Mouse (Mus musculus): ENCODE measurements around the gene Eif2s1.
"Not testable (repeated sequence)": the region's sequence is repeated elsewhere in the genome, so short reads cannot be mapped to it uniquely, and the experiment has no call there.

Eif2s1 gene

DNA sequence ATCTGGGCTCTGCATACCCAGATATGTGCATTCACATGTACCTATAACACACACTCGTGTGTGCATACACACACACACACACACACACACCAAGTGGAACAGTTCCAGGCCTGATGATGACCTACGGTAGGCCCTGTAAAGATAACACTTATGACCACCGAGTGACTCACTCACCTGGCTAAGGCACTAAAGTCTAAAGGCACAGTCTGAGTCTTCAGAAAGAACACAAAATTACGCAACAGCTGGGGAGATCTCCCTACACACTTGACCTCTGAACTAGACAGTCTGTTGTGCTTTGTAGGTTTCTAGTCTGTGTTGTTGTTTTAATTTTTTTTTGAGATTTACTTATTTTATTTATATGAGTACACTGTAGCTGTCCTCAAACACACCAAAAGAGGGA, 52.8 kb downstream of the Eif2s1 start:
- no peak for DNase-seq (ENCODE audit: low spot score in 2 of 2)

DNA sequence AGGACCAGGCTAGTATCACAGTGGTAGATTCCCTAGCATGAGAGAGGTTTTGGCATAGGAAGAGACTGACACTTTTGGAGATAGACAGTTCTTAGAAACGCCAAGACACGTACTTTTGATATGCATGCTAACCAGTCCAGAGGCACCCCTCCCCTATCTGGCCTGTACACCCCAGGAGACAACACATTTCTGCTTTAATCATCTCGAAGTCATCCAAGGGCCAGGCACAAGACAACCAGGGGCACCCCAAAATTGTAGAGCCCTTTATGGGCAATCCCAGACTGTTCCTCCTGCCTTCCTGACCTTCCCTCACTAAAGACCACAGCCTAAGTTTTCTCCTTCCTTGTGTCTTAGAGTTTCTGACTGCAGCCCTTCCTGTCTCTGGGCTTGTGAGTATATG, 53.9 kb downstream of the Eif2s1 start:
- DNase-seq (ENCODE audit: low spot score in 2 of 2) = no peak

DNA sequence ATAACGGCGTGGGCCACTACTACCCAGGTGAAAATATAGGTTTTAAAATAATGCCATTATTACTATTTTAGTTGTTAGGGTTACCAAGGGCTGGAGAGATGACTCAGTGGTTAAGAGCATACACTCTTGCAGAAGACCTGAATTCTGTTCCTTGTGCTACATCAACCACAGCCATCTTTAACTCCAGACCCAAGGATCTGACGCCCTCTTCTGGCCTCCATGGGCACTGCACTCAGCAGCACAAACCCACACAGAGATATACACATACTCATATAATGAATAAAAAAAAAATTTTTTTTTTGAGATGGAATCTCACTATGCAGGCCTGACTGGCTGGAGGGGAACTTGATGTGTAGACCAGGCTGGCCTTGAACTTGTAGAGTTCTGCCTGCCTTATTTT, 54.7 kb downstream of the Eif2s1 start:
- no peak for DNase-seq (ENCODE audit: low spot score in 2 of 2)

DNA sequence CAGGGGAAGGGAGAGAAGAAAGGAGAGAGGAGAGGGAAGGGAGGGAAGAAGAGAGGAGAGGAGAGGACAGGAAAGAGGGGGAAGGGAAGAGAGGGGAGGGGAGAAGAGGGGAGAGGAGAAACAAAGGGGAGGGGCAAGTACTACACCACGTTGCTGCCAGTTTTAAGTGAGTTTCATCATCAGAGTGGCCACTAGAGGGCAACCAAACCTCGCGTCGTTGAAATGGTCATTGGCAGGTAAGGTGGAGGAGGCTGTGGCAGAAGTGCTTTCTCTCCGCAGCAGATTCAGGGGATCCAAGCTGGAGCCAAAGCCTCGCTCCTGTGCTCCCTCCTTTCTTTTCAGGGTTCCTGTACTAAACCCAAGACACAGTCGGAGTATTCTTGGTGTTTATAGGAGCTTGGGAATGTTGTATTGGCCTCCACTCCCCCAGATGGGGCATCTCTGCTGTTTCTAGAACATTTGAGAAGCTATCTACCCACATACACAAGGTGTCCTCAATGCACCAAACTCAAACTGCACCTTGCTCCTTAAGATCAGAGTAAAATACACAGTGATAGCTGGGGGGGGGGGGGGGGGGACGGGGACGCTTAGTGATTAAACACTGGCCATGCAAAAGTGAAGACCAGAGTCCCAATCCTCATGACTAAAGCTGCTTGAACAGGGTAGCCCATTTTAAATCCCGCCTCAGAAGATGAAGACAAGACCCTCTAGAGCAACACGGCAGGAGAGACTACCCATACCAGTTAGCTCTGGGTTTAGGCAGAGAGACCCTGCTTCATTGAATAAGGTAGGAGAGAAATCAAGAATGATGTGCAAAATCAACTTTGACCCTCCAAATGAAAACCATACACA, 56.8 kb downstream of the Eif2s1 start:
- DNase-seq (ENCODE audit: low spot score in 2 of 2) = peak; percentile 82 to 87

DNA sequence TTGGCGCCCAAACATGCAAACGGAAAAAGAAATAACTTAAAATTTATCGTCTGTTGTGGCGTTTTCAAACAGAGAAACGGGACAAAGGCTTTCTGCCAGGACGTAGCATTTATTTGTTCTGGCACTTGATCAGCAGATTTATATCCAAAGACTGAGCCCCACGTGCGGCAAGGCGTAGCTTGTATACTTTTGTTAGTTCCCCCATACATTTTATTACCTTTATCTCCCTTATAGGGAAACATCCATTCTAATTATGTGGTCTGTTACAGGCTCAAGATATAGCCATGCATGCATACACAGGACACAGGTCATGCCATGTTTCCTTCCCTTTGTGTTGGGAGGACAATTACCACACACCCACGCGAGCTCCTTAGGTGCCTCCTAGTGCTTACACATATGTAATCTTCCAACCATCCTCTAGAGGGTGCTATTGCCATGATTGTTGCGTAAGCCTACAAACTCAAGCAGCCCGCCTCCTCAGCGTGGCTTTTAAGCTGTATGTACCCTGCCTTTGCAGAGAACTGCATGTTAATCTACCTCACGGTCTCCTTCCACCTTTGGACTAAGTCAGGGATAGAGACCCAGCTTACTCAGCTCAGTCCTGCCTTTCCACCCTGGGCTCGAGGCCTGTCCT, 57.6 kb downstream of the Eif2s1 start:
- DNase-seq (ENCODE audit: low spot score in 2 of 2) = peak; percentile 71 to 83

DNA sequence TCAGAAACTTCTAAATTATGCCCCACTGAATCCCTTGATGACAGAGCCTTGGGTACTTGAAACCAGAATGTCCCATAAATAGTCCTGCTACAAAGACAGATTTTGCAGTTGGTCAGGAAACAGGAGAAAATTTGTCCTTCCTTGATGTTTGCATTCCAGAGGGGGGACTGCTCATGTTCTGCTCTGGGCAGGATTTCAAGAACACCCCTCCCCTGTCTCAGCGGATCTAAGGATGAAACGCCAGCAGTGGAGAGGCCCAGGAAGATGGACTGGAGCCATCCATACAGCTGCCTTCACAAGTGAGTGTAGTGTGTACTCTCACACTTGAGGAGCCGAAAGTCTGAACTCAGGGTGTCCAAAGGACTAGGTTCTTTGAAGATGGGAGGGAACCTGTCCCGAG, 59.8 kb downstream of the Eif2s1 start:
- DNase-seq (ENCODE audit: low spot score in 2 of 2) = no peak

DNA sequence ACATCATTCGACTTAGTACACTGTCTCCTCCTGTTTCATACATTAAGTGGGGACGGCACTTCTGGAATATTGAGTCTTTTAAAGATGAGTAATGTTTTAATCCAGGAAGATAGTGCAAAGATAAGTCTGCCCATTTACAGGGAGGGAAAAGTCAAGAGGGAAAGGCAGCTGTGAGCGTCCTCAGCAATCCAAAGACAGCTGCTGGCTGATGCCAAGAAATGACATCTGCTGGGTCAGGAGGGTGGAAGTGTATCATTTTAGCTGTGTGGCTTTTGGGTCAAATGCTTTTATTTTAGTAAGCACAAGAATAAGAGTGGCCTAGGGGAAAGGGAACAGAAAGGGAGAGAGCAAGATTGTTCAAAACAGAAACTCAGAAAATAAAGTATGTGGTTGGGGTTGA, 60.4 kb downstream of the Eif2s1 start:
- DNase-seq (ENCODE audit: low spot score in 2 of 2) = no peak

DNA sequence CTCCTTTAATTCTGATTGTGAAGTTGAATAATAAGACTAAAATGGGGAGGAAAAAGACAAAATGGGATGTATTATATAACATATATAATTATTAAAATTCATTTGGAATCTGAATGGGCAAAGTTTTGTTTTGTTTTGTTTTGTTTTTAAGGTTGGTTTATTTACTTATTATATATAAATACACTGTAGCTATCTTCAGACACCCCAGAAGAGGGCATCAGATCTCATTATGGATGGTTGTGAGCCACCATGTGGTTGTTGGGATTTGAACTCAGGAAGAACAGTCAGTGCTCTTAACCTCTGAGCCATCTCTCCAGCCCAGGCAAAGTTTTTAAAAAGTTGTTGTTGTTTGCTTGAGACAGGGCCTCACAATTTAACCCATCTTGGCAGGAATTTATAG, 61.4 kb downstream of the Eif2s1 start:
- DNase-seq (ENCODE audit: low spot score in 2 of 2) = not testable (repeated sequence)

DNA sequence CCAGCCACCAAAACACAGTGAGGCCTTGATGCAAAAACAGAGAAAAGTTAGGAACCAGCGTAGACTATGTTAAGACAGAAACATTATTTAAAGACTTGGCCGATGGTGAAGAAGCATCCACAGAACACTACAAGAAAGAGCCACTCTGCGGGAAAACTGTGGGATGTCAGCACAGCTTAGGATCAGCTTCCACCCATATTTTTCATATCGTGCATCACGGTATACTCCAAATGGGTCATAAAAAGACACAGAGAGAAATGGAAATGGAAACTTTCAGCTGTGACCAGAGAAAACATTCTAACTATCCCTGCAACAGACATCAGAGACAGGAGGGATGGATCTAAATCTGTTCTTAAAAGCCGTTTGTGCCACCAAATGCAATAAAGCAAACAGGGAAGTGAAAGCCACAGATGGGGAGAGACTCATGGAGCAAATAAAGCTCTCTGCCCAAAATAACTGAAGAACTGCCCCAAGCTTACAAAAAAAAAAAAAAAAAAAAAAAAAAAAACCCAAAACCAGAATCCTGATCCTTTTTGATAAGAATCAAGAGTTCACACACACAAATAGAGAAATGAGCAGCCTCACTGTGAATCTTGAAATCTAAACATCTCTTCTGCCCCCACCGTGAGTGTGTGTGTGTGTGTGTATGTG, 62.0 kb downstream of the Eif2s1 start:
- DNase-seq (ENCODE audit: low spot score in 2 of 2) = peak; percentile 48 to 54

DNA sequence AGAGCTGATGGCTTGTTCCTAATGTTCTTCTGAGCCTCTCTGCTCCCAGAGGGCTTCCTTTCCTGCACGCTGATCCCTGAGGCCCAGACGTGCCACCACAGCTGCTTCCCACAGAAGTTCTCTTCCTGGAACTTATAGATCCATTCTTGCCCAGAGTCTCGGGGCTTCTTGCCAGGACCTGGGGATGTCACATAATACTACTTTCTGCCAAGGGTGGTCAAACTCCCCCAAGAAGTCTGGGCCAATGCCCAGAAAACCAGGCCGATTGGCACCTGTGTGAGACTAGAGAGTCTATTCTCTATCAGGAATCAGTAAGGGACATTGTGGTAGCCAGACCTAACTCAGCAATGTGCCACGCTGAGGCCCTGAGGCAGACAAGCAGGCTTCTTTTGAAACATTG, 65.7 kb downstream of the Eif2s1 start:
- DNase-seq (ENCODE audit: low spot score in 2 of 2) = no peak

DNA sequence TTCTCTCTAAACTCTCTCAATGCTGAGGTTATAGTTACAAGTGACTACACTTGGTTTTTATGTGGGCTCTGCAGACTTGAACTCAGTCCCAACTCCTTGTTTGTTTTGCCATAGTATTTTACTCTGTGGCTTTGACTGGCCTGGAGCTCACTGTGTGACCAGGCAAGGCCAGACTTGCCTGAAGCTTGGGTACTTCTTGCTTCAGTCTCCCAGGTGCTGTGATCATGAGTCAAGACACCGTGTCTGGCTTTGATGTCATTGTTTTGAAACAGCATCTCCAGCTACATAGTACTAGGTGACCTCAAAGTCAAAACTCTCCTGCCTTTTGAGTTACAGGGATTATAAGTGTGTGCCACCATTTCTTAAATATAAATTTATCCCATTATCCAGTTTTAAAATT, 68.3 kb downstream of the Eif2s1 start:
- no peak for DNase-seq (ENCODE audit: low spot score in 2 of 2)

DNA sequence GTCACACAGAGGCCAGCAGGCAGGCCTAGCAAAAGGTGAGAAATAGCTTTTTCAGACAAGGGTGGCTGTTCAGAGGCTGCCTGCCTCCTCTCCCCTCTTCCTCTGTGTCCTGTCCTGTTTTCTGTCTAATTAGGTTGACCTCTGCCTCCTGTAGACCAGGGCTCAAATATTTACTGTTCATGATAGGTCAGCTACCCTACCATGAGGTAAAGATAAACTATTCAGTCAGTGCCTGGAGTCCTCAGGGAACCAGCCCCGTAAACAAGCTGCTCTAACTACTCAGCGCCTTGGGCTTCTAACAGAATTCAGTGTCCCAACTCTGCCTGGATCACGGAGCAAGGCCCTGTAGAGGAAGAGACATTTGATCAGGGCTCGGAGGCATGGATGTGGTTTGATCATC, 74.9 kb downstream of the Eif2s1 start:
- DNase-seq (ENCODE audit: low spot score in 2 of 2) = no peak

Measured in spleen, postnatal 36 days (tissue).